Mouse (Mus musculus) embryonic facial prominence, embryonic 10.5 days (tissue): ENCODE data around the gene Lrrc58. TPM values are rescaled to one million over a fixed set of nuclear protein-coding genes. Genes with fewer than 3 reads are reported as not detected.

Experiments used
- polyA plus RNA-seq: library from polyadenylated mRNA; unstranded; fragments of >200 nt; fragmentation: Nextera tagmentation; extraction: Ambion mirVana; gene quantifications from 2 replicates; pipeline ENCODE4 v1.2.1, GENCODE M21; 2016

The Lrrc58 gene
- polyA plus RNA-seq, 1 experiment from 2014 or later: 68.9 TPM

Other genes with a start within 250 kb of the Lrrc58 start
- 38.1 and 39.3 TPM in 2 replicates for gene Ndufb4, start 213.9 kb upstream of the Lrrc58 start, polyA plus RNA-seq
- 192 and 210 TPM in 2 replicates for gene Fstl1, start 91.5 kb upstream of the Lrrc58 start, polyA plus RNA-seq
- 0.62 and 0.85 TPM in 2 replicates for gene Gm36028, start 7.2 kb upstream of the Lrrc58 start, polyA plus RNA-seq
- 0.99 and 1.2 TPM in 2 replicates for gene Gpr156, start 48.1 kb downstream of the Lrrc58 start, polyA plus RNA-seq
- 69.3 and 69.5 TPM in 2 replicates for gene Gsk3b, start 220.6 kb downstream of the Lrrc58 start, polyA plus RNA-seq